Mouse (Mus musculus): ENCODE results near the gene Olfr105-ps. TPM values are rescaled to one million over a fixed set of nuclear protein-coding genes. Genes with fewer than 3 reads are reported as not detected.

Gene Olfr105-ps
- polyA plus RNA-seq (2017; shearing (Covaris generic)): not detected

DNA sequence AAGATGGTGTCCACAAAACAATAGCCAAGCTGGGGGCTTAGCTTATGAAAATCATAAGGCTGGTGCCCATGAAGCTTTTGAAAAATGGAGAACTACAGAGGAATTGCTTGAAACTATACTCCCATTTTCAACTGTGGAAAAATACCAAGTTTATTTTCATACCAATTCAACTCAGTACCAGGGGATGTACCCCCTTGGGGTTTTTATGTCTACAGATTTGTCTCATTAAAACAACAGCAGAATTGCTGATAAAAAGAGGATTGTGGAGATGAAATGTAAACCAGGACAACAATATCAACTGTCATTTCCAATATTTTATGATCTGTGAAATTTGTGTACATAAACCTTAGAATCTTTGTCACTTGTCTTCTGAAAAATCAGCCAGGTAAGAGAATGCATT, at the start of gene Olfr105-ps:
Olfr105-ps (plus strand) TSS at position 301 of the 400 bp plus-strand sequence.

DNA sequence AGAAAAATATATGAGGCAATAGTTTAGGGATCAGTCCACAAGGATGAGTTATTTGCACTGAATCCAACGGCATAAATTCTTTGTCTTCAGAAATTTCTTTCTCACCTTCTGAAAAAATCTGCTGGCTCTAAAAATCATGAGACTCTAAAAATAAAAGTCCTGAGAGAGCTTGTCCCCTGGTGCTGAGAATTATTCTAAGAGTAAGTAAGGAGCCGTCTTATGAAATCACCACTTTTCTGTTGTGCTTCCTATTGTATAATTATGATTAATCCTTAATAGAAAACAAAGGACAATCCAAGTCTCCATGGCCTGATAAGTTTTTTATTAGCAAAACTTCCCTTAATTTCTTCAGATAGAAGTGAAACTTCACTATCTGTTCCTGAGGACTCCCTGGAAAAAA, 39.2 kb upstream of the Olfr105-ps start, which contains the start of gene Olfr103:
Olfr103 (minus strand) TSS at position 101 of the 400 bp plus-strand sequence.

DNA sequence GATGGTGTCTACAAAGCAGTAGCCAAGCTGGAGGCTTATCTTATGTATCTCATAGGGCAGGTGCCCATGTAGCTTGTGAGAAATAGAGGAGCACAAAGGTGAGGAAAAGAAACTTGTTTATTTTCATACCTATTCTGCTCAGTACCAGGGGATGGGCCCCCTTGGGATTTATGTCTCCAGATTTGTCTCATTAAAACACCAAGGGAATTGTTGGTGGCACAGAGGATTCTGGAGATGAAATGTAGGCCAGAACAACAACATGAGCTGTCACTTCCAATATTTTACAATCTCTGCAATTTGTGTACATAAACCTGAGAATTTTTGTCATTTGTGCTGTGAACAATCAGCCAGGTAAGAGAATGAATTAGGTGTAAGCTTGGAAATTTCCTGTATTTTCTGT, 19.6 kb upstream of the Olfr105-ps start, which contains the start of gene Olfr104-ps:
Olfr104-ps (plus strand) TSS at position 301 of the 400 bp plus-strand sequence.

DNA sequence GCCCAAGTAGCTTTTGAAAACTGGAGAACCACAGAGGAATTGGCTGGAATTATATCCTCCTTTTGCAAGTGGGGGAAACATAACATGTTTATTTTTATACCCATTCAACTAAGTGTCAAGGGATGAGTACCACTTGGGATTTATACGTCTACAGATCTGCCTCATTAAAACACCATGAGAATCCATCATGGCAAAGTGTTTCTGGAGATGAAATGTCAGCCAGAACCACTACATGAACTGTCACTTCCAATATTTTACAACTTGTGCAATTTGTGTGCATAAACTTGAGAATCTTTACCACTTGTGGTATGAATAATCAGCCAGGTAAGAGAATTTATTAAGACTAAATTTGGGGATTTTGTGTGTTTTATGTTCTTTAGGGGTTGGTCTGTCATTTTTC, 11.3 kb downstream of the Olfr105-ps start, which contains the start of gene Olfr106-ps:
Olfr106-ps (plus strand) TSS at position 301 of the 400 bp plus-strand sequence.

DNA sequence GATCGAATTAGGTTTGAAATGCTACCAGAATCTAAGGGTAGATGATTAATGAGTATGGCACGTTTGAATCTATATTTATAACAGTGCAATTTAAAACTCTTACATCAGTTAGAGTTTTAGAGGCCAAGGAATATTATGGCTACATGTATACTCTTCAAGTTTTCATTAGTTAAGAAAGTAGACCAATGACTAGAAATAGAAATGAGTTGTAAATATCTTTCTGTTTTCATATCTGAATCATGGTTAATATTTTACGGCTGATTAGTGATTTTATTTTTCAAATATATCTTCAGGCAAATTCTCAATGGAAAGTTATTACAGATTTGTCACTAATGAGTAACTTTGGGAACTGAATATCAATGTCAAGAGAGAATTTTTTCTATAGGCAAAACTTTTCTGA, 20.1 kb downstream of the Olfr105-ps start, which contains the start of gene Olfr107:
Olfr107 (plus strand) TSS at position 301 of the 400 bp plus-strand sequence.

Other genes with a start within 250 kb of the Olfr105-ps start
- not detected for gene Olfr93, start 217.5 kb upstream of the Olfr105-ps start, polyA plus RNA-seq (2017; shearing (Covaris generic))
- 0.95 TPM for gene Ubd, start 185.1 kb upstream of the Olfr105-ps start, polyA plus RNA-seq (2017; shearing (Covaris generic))
- gene Olfr94, start 178.0 kb upstream of the Olfr105-ps start, polyA plus RNA-seq (2017; shearing (Covaris generic)): not detected
- gene Olfr95, start 165.9 kb upstream of the Olfr105-ps start, polyA plus RNA-seq (2017; shearing (Covaris generic)): not detected
- gene Olfr96, start 158.9 kb upstream of the Olfr105-ps start, polyA plus RNA-seq (2017; shearing (Covaris generic)): not detected
- gene Olfr97, start 141.7 kb upstream of the Olfr105-ps start, polyA plus RNA-seq (2017; shearing (Covaris generic)): not detected
- gene Olfr98, start 115.3 kb upstream of the Olfr105-ps start, polyA plus RNA-seq (2017; shearing (Covaris generic)): not detected
- gene H2-M3, start 108.8 kb upstream of the Olfr105-ps start, polyA plus RNA-seq (2017; shearing (Covaris generic)): 143 TPM
- gene Olfr99, start 95.6 kb upstream of the Olfr105-ps start, polyA plus RNA-seq (2017; shearing (Covaris generic)): 4.3 TPM
- gene Olfr101, start 74.7 kb upstream of the Olfr105-ps start, polyA plus RNA-seq (2017; shearing (Covaris generic)): not detected
- gene Olfr102, start 62.0 kb upstream of the Olfr105-ps start, polyA plus RNA-seq (2017; shearing (Covaris generic)): not detected
- gene Olfr103, start 39.3 kb upstream of the Olfr105-ps start, polyA plus RNA-seq (2017; shearing (Covaris generic)): not detected
- not detected for gene Olfr104-ps, start 19.5 kb upstream of the Olfr105-ps start, polyA plus RNA-seq (2017; shearing (Covaris generic))
- not detected for gene Olfr106-ps, start 11.4 kb downstream of the Olfr105-ps start, polyA plus RNA-seq (2017; shearing (Covaris generic))
- gene Olfr107, start 20.2 kb downstream of the Olfr105-ps start, polyA plus RNA-seq (2017; shearing (Covaris generic)): 0.09 TPM
- gene Olfr108, start 66.4 kb downstream of the Olfr105-ps start, polyA plus RNA-seq (2017; shearing (Covaris generic)): not detected
- not detected for gene Olfr109, start 79.9 kb downstream of the Olfr105-ps start, polyA plus RNA-seq (2017; shearing (Covaris generic))
- gene H2-M2, start 104.5 kb downstream of the Olfr105-ps start, polyA plus RNA-seq (2017; shearing (Covaris generic)): not detected
- not detected for gene Olfr110, start 113.4 kb downstream of the Olfr105-ps start, polyA plus RNA-seq (2017; shearing (Covaris generic))
- gene Olfr111, start 129.0 kb downstream of the Olfr105-ps start, polyA plus RNA-seq (2017; shearing (Covaris generic)): not detected
- 0.24 TPM for gene Olfr112, start 190.4 kb downstream of the Olfr105-ps start, polyA plus RNA-seq (2017; shearing (Covaris generic))
- not detected for gene Olfr113, start 198.6 kb downstream of the Olfr105-ps start, polyA plus RNA-seq (2017; shearing (Covaris generic))
- not detected for gene Olfr114, start 213.7 kb downstream of the Olfr105-ps start, polyA plus RNA-seq (2017; shearing (Covaris generic))
- not detected for gene Olfr115, start 248.1 kb downstream of the Olfr105-ps start, polyA plus RNA-seq (2017; shearing (Covaris generic))
- not detected for gene Olfr116, start 248.2 kb downstream of the Olfr105-ps start, polyA plus RNA-seq (2017; shearing (Covaris generic))